ENCODE assay signal across 9 mouse cellular contexts in the genomic region with DNA sequence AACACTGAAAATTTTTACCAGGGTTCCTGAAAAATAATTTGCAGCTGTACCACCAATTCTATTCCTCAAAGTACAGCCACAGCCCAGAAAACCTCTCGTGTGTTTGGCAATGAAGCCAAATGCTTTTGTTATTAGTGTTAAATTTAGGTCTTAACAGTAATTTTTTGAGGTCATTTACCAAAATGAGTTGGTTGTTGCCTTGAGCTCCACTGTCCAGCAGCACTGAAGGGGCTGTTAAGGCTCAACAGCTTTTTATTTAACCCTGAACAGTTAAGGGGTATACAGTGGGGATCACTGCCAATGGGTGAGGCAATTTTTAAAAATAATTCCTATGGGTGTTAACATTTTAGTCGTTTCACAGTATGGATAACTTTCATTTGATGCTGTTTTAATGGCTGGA. TPM values are rescaled to one million over a fixed set of nuclear protein-coding genes. Genes with fewer than 3 reads are reported as not detected.
DNase-seq lines count a peak whose midpoint lies in the region; ATAC-seq lines count a peak whose summit lies in the region.
"Had no signal": no experiment of that assay in that cellular context is flagged by ENCODE, and none has a peak within 500 bp of the region (broad histone marks: within the 10 kb centered on the region; RNA-seq: fewer than 3 reads in every experiment).

No protein-coding gene starts in this region.

- intact Hi-C loops in gastrocnemius, postnatal 14 days (cut with DNase I; ENCODE audit: low total_unique reads): loop anchor here (10.0 kb wide), 1 partner anchor 52 kb away; a partner anchor contains a TSS

- no peaks in the 10 kb centered on the region for H3K9me3 ChIP-seq in kidney, embryonic 14.5 days (ENCODE audit: control insufficient read depth, low read length)
- no peaks in the 10 kb centered on the region for H3K9me3 ChIP-seq in hindbrain, embryonic 15.5 days
- no peaks in the 10 kb centered on the region for H3K9me3 ChIP-seq in midbrain, embryonic 15.5 days

- peaks cover 18% of the 10 kb centered on the region for H3K36me3 ChIP-seq in kidney, embryonic 14.5 days (ENCODE audit: control insufficient read depth, insufficient read depth, low read length)
- H3K36me3 ChIP-seq in hindbrain, embryonic 15.5 days: peaks cover 16% of the 10 kb centered on the region
- peaks cover 5% of the 10 kb centered on the region; the same call in 1 of the 2 replicates for H3K36me3 ChIP-seq in midbrain, embryonic 15.5 days (replicated peaks)

- H3K4me1 ChIP-seq in kidney, embryonic 14.5 days (ENCODE audit: control insufficient read depth, insufficient read depth, low read length): 0 out of 2 replicates have a peak, but pooled peaks cover 5% of the 10 kb centered on the region
- peaks cover 21% of the 10 kb centered on the region for H3K4me1 ChIP-seq in hindbrain, embryonic 15.5 days (replicated peaks)
- peaks cover 22% of the 10 kb centered on the region for H3K4me1 ChIP-seq in midbrain, embryonic 15.5 days

- no peak for DNase-seq in kidney, postnatal 4 days
- peak; percentile 13 for DNase-seq in c-Kit-negative CD71-positive TER-119-positive erythroid progenitor cells, embryonic 14.5 days (ENCODE audit: low read depth, low spot score)
- DNase-seq in layer of hippocampus, adult 18-20 months (ENCODE audit: low spot score in 2 of 2): no peak
- DNase-seq in layer of hippocampus, adult 9-10 months (ENCODE audit: low spot score): no peak
- DNase-seq in gastrocnemius, postnatal 14 days: no peak
- DNase-seq: thymus, adult 2 months had no signal

- peak overlapping the region; percentile 49 for H3K4me2 ChIP-seq in kidney, embryonic 14.5 days (replicated peaks; ENCODE audit: low read depth, low read length)
- H3K4me2 ChIP-seq in hindbrain, embryonic 15.5 days: peak overlapping the region; percentile 71
- peak overlapping the region; percentile 75 for H3K4me2 ChIP-seq in midbrain, embryonic 15.5 days

- H3K9ac ChIP-seq in kidney, embryonic 14.5 days (ENCODE audit: low read depth, low read length): peak overlapping the region; percentile 74; the same call in 1 of the 2 replicates
- H3K9ac ChIP-seq in hindbrain, embryonic 15.5 days: peak overlapping the region; percentile 98
- H3K9ac ChIP-seq in midbrain, embryonic 15.5 days: peak overlapping the region; percentile 96

- H3K27ac ChIP-seq in kidney, embryonic 14.5 days (ENCODE audit: low read depth, low read length): peak overlapping the region; percentile 87; the same call in 1 of the 2 replicates
- peak overlapping the region; percentile 94 for H3K27ac ChIP-seq in hindbrain, embryonic 15.5 days (replicated peaks)
- H3K27ac ChIP-seq in midbrain, embryonic 15.5 days: peak overlapping the region; percentile 98

- no peak for ATAC-seq in kidney, embryonic 14.5 days (ENCODE audit: low FRiP score, low TSS enrichment)
- no peak for ATAC-seq in hindbrain, embryonic 15.5 days (ENCODE audit: low FRiP score, low read depth)
- no peak for ATAC-seq in midbrain, embryonic 15.5 days (replicated peaks)

- 39% methylated on average over 2 of the region's 2 CpGs for WGBS in kidney, embryonic 14.5 days
- 14% methylated on average over 2 of the region's 2 CpGs for WGBS in hindbrain, embryonic 15.5 days
- 18% methylated on average over 2 of the region's 2 CpGs for WGBS in midbrain, embryonic 15.5 days

- H3K27me3 ChIP-seq in kidney, embryonic 14.5 days (ENCODE audit: control insufficient read depth, insufficient read depth, low read length): no peaks in the 10 kb centered on the region
- no peaks in the 10 kb centered on the region for H3K27me3 ChIP-seq in hindbrain, embryonic 15.5 days
- no peaks in the 10 kb centered on the region for H3K27me3 ChIP-seq in midbrain, embryonic 15.5 days (replicated peaks)

- H3K4me3 ChIP-seq in kidney, embryonic 14.5 days (ENCODE audit: low read length): peak overlapping the region; percentile 71
- peak overlapping the region; percentile 71 for H3K4me3 ChIP-seq in hindbrain, embryonic 15.5 days
- H3K4me3 ChIP-seq in midbrain, embryonic 15.5 days: peak overlapping the region; percentile 98

RNA-seq across cellular contexts. Expression of a gene that starts 0.7 kb away (rescaled TPM):
- polyA plus RNA-seq in kidney, embryonic 14.5 days (2014; fragmentation: Nextera tagmentation; extraction: Ambion mirVana): 27.3 and 37.6 TPM in 2 replicates
- polyA plus RNA-seq in hindbrain, embryonic 15.5 days (2015; fragmentation: Nextera tagmentation; extraction: Ambion mirVana): 25.8 and 28.7 TPM in 2 replicates
- 25.0 and 26.2 TPM in 2 replicates for polyA plus RNA-seq in midbrain, embryonic 15.5 days (2015; fragmentation: Nextera tagmentation; extraction: Ambion mirVana)
- total RNA-seq in layer of hippocampus, adult 18-20 months (2021): 10 to 100 TPM; 42.4 to 43.7 TPM
- 1 to 10 TPM; 6.1 to 6.3 TPM for total RNA-seq in gastrocnemius, postnatal 14 days (2021)

RNA-seq across cellular contexts. Expression of a gene that starts 53.3 kb away (rescaled TPM):
- 13.2 and 13.3 TPM in 2 replicates for polyA plus RNA-seq in kidney, embryonic 14.5 days (2014; fragmentation: Nextera tagmentation; extraction: Ambion mirVana)
- 19.5 and 20.2 TPM in 2 replicates for polyA plus RNA-seq in hindbrain, embryonic 15.5 days (2015; fragmentation: Nextera tagmentation; extraction: Ambion mirVana)
- polyA plus RNA-seq in midbrain, embryonic 15.5 days (2015; fragmentation: Nextera tagmentation; extraction: Ambion mirVana): 22.8 and 23.0 TPM in 2 replicates
- total RNA-seq in layer of hippocampus, adult 18-20 months (2021): 10 to 100 TPM; 22.1 to 25.9 TPM
- 1 to 10 TPM; 6.0 to 7.2 TPM for total RNA-seq in gastrocnemius, postnatal 14 days (2021)
